Mouse (Mus musculus): ENCODE measurements at regions not wholly inside any gene's neighbourhood (a gene's known extent, or its start where the extent isn't known, plus 50 kb on each side); places are given as distances from the start of the nearest gene placed in this dataset.
"Not testable (repeated sequence)": the region's sequence is repeated elsewhere in the genome, so short reads cannot be mapped to it uniquely, and the experiment has no call there.

- DNase-seq (ENCODE audit: low read depth, low spot score), result no peak
These were observed 345.9 kb upstream of the Atp10a start for GRCm38 (mm10) chr7:58310096-58310495.

DNA sequence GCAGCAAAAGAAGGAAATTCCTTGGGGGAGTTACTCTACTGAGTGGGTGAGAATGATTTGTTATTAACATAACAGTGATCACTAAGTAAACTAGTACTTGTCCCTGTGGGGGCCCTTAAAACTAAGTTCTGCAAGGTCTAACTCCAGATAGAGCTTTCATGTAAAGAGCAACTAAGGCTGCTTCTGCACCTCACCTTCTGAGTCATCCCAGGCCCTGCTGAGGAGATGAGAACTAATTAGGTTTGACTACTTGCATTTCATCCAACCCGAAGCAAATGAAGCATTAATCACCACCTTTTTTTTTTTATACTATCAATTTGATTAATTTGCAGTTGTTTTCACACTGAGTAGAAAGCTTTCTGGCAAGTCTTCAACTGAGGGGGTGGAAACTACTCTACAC, 333.6 kb upstream of the Atp10a start:
- no peak for DNase-seq (ENCODE audit: low read depth, low spot score)

DNA sequence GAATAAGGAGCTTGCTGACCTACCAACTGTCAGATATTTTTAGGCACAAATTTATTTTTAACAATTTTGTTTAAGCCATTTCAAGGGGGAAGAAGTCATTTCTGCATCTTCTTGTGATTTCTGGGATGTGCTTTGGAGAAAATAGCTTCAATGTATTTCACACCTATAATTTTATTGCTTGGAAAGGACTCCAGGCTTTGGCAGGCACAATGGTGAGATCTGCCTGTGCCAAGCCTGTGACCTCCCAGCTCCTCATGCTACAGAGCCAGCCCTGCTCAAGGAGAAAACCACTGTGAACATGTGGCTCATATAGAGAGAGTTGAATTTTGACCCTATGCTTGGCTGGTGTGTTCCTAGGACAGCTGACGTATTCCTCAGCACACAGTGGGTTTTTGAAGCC, 288.6 kb upstream of the Atp10a start:
- DNase-seq (ENCODE audit: low read depth, low spot score), result no peak

GRCm38 (mm10) chr7:58383401-58383800, 272.6 kb upstream of the Atp10a start:
- no peak for DNase-seq (ENCODE audit: low read depth, low spot score)

DNA sequence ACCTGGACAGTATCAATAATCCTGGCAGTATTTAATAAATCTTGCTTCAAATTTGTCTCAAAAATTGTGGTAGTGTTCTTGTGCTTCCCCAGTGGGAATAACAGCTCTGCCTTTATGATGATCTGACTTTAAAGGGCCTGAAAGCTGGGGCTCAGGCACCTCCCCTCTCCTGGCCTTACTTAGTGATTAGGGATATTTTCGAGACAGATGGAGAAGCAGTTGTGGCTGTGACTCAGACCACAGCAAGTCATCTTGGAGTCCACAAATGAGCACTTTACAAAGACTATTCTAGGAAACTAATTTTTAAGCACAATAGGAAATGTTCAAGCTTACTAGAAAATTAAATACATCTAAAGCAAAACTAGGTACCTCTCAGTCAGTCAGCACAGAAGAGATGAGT, 267.6 kb upstream of the Atp10a start:
- DNase-seq (ENCODE audit: low read depth, low spot score), result no peak

DNA sequence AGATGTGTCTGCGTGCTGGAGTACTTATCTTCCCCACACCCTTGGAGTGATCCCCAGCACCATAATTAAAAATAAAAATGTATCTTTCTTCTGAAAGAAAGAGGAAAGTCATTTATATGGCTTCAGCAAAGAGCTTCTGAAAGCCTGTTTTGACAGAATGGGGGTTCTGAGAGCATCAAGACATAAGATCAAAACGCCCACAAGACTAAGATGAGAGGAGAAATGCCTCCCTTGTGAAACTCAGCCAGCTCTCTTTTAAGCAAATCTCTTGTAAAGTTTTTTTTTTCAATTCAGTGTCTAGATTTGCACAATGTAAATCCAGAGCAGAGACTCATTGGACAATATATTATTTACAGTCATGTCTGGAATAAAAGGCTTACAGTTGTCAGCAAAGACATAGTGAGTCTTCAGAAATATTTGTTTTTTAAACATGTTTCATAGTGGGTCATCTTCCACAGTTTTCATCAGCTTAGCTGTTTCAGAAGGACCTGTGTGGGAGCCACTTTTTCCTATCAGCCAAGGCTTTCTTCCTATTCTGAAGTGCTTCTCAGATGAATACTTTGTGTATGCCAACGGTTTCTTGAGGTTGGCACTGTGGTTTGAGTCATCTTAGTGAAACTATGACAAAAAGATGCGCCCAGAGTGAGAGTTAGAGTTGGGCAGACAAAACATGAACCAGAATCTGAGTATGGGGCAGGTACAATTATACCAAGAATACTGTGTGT, 263.4 kb upstream of the Atp10a start:
- DNase-seq (ENCODE audit: low read depth, low spot score), result no peak

DNA sequence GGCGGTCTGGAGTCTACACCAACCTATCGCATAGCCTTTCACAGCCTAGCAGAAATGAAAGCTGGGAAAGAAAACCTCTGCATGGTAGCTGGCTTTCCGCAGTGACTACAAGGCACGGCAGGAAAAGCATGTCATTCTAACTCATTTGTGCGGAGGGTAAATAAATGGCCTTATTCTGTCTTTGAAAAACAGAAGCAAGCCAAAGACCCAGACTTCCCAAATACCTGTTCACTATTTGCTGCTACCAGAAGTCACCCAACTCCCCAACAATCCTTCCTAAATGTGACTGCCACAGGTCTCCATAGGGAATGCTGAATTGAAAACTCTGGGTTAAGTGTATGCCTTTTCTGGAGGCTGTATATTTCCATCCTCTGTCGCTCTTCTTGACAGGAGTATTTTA, 258.0 kb upstream of the Atp10a start:
- no peak for DNase-seq (ENCODE audit: low read depth, low spot score)

DNA sequence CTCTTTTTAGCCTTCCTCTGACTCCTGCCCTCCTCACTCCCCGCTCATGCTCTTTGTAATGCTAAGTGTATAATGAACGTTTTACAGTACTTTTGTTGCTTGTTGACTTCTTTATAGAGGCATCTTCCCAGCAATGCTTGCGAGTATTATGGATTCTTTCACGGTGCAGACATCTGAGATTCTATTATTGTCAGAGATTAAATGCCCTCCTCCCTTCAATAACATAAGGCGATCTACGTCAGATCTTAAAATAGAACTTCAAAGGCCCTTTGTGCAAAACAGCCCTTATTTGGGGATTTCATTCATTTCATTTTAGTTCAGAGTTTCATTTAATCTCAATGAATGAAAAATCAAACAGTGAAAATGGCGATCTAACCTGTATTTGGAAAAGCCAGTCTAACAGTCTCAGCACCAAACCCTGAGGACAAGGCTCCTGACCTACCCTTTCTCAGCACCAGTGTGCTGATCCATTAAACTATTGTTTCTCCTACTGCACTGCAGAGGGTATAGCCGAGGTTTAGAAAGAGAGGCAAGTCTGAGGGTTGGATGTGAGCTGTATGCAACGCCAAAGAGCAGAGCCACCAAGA, 257.3 kb upstream of the Atp10a start:
- DNase-seq (ENCODE audit: low read depth, low spot score), result no peak

- DNase-seq (ENCODE audit: low read depth, low spot score), result peak; percentile 95
These were observed 256.8 kb upstream of the Atp10a start for GRCm38 (mm10) chr7:58399145-58399604.

GRCm38 (mm10) chr7:58399651-58400050, 256.3 kb upstream of the Atp10a start:
- DNase-seq (ENCODE audit: low read depth, low spot score), result no peak

- no peak for DNase-seq (ENCODE audit: low read depth, low spot score)
These were observed 255.4 kb upstream of the Atp10a start for GRCm38 (mm10) chr7:58400594-58400993.

GRCm38 (mm10) chr7:58436888-58437625, 218.9 kb upstream of the Atp10a start:
- no peak for DNase-seq (ENCODE audit: low read depth, low spot score)

DNA sequence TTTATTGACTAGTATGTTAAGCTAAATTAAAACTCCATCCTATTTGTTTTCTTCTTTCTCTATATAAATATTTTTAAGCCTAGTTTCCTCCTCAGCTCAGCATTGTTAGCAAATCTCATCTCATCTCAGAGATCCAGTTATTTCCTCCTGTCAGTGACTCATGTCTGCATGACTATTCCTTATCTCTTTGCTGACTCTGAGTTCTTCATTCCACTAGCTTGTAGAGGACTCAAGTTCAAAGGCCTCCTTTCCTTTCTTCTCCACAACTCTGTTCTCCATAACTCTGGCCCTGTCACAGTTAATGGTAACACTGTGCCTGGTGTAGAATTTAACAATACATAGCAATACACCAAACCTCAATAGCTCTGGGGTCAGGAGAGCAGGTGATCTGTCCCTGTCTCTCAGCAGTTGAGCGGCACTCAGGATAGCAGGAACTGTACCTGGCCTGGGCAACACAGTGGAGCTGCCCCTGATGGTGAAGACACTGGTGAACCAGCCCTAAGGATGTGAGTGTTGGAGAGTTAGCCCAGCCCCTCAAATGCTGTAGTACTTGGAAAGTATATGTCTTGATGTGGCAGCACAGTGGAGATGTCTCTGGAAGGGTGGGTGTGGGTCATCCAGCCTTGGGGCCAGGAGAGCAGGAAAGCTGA, 213.3 kb upstream of the Atp10a start:
- no peak for DNase-seq (ENCODE audit: low read depth, low spot score)

- DNase-seq (ENCODE audit: low read depth, low spot score), result no peak
These were observed 212.7 kb upstream of the Atp10a start for GRCm38 (mm10) chr7:58443297-58443696.

- no peak for DNase-seq (ENCODE audit: low read depth, low spot score)
These were observed 210.2 kb upstream of the Atp10a start for GRCm38 (mm10) chr7:58445781-58446180.

- no peak for DNase-seq (ENCODE audit: low read depth, low spot score)
These were observed 209.7 kb upstream of the Atp10a start for GRCm38 (mm10) chr7:58446261-58446660.

- DNase-seq (ENCODE audit: low read depth, low spot score), result peak; percentile 1
These were observed 207.2 kb upstream of the Atp10a start for GRCm38 (mm10) chr7:58448727-58449126.

- DNase-seq (ENCODE audit: low read depth, low spot score), result no peak
These were observed 204.0 kb upstream of the Atp10a start for GRCm38 (mm10) chr7:58451981-58452380.

DNA sequence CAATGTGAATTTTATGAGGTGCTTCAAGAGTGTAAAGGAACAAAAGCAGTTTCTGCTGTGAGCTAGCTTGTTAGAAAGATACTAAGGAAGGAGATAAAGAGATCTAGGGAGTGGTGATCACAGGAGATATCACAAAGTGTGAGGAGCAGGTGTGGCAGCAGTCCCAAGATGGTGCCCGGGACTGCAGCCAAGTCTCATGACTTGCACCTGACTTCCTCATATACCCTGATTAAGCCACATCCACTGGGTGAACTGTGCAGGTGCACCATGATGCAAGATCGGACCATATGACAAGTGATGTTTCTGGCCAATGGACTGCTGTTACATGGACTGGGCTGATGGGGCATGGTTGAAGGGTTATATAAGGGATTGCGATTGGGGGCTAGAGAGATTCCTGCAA, 197.8 kb upstream of the Atp10a start:
- DNase-seq (ENCODE audit: low read depth, low spot score), result not testable (repeated sequence)

DNA sequence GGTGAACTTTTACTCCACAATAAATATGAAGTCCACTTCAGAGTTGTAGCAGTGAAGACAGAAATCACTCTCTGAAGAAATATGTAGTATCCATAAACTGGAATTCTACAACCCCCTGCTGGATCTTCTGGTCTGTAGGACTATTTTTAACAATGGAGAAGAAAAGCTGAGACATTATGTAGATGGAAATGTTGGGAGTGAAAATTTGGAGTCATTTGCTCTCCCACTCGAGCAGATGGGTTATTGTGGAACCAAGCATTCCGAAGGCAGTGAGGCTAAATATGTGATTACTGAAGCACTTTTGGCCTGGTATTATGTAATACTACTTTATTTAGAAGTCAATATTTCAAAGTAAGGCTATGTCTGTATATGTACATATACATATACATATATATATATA, 195.0 kb upstream of the Atp10a start:
- DNase-seq (ENCODE audit: low read depth, low spot score), result no peak

DNA sequence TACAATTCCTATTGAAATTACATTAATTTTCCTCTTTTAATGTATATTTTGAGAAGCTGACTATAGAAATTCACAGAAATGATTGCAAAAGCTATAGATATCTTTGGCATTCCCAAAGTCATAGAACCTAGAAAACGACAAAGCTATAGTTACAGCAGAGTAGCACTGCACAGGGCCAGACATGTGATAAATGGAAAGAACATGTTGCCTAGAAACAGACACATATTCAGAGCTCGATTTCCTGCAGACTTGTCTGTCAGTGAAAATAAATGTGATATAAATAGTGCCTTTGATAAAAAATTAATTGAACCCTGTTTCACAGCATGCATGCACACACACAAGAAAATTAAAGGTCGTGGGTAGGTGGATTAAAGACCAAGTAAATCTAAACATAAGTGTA, 182.8 kb upstream of the Atp10a start:
- no peak for DNase-seq (ENCODE audit: low read depth, low spot score)

DNA sequence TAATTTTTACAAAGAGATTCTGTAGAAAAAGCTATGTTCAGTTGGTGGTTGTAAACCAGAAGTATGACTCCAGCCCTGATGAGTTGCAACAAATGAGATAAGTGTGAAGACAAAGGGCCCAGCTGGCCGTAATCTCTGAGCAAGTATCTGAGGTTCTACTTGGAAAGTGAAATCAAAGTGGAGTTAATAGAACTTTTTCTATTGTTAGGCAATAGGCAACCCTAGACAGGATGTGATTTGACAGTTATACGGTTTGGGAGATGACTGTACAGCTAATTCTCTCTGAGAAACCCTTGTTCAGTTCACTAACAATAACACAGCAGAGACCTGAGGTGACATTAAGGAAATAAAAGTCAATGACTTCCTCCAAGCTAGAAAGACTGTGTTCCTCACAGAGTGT, 180.8 kb upstream of the Atp10a start:
- DNase-seq (ENCODE audit: low read depth, low spot score), result no peak
